In genomic region chr3:157926761-157927160, GRCm38 (mm10) we compare ENCODE assay signal across 18 mouse cellular contexts. TPM values are rescaled to one million over a fixed set of nuclear protein-coding genes. Genes with fewer than 3 reads are reported as not detected.
DNase-seq lines count a peak whose midpoint lies in the region.
"Had no signal": no experiment of that assay in that cellular context is flagged by ENCODE, and none has a peak within 500 bp of the region (broad histone marks: within the 10 kb centered on the region; RNA-seq: fewer than 3 reads in every experiment).

No protein-coding gene starts in this region.

- DNase-seq in embryo, embryonic 10 days (ENCODE audit: low spot score): peak; percentile 24
- no peak for DNase-seq in embryo, embryonic 10.5 days (ENCODE audit: low spot score)
- DNase-seq in left cerebral cortex, postnatal 4 days: peak; percentile 4
- DNase-seq in left cerebral cortex, adult 8-10 months (ENCODE audit: low spot score in 2 of 2): no peak
- DNase-seq in right cerebral cortex, postnatal 10 days (ENCODE audit: low spot score in 2 of 2): peak; percentile 66 to 84
- DNase-seq in right cerebral cortex, postnatal 36 days (ENCODE audit: low spot score in 2 of 2): no peak
- DNase-seq in heart, adult 18-20 months: no peak
- DNase-seq: adrenal gland, adult 8-10 months; cerebellum, adult 11-12 months; cerebellum, adult 9-11 months; gastrocnemius, postnatal 14 days; kidney, adult 8-10 months; kidney, postnatal 10 days; layer of hippocampus, postnatal 36 days; lung, embryonic 14.5 days; lung, postnatal 14 days; thymus, postnatal 14 days had no signal

- intact Hi-C loops in left cerebral cortex, postnatal 4 days (cut with DNase I): no loop called here

RNA-seq across cellular contexts. Expression of gene Cth, which starts 1.9 kb away (rescaled TPM):
- 1 to 10 TPM; 3.5 to 3.7 TPM for total RNA-seq in left cerebral cortex, postnatal 4 days (2021)
- 1 to 10 TPM; 3.5 to 6.3 (median 4.9) TPM for total RNA-seq in left cerebral cortex, adult 8-10 months (2022)
- 1 to 10 TPM; 2.0 to 2.1 TPM for total RNA-seq in heart, adult 18-20 months (2021)
- total RNA-seq: monocyte, adult 5-6 weeks had no signal

RNA-seq across cellular contexts. Expression of gene Ankrd13c, which starts 20.3 kb away (rescaled TPM):
- 10 to 100 TPM; 75.1 to 79.6 TPM for total RNA-seq in left cerebral cortex, postnatal 4 days (2021)
- 10 to 100 TPM; 79.1 to 86.6 (median 84.7) TPM for total RNA-seq in left cerebral cortex, adult 8-10 months (2022)
- 10 to 100 TPM; 26.1 to 26.9 TPM for total RNA-seq in heart, adult 18-20 months (2021)

Comparison
In these comparisons a context has a peak if more than half of its experiments do, and no peak if none do; other contexts are left out.
1. DNase-seq: peak in embryo, embryonic 10 days (single experiment), left cerebral cortex, postnatal 4 days (single experiment) and right cerebral cortex, postnatal 10 days (2 of 2); none in embryo, embryonic 10.5 days (single experiment), left cerebral cortex, adult 8-10 months (0 of 2), right cerebral cortex, postnatal 36 days (0 of 2) and heart, adult 18-20 months (0 of 2).